Mouse (Mus musculus) embryonic facial prominence, embryonic 11.5 days (tissue): Measurements from ENCODE around the gene Plcb3. TPM values are rescaled to one million over a fixed set of nuclear protein-coding genes. Genes with fewer than 3 reads are reported as not detected.

Experiments
- ATAC-seq: fragments of 200-750 bp; cut with Nextera tagmentation; replicated peaks from 2 replicates; pipeline ENCODE4 v1.8.0; 2017; ENCODE audit warnings: low read depth; ENCODE audit not compliant: insufficient number of reproducible peaks, low FRiP score, low TSS enrichment
- DNase-seq: peaks from one replicate; pipeline ENCODE4 v3.0.0-alpha.2; 2015; ENCODE audit warnings: low spot score
- H3K27ac ChIP-seq: fragments of 300-500 bp; sonication (generic); replicated peaks from 2 replicates; pipeline ENCODE4 v1.5.1; 2014; ENCODE audit warnings: mild to moderate bottlenecking, low read depth, low read length, control low read depth
- H3K27me3 ChIP-seq: fragments of 300-500 bp; sonication (generic); 2 replicates; pipeline ENCODE4 v1.6.1; 2014; ENCODE audit warnings: mild to moderate bottlenecking, low read length, moderate library complexity, mixed read lengths; ENCODE audit not compliant: control insufficient read depth, insufficient read depth
- H3K36me3 ChIP-seq: fragments of 300-500 bp; sonication (generic); replicated peaks from 2 replicates; pipeline ENCODE4 v1.6.1; 2014; ENCODE audit warnings: low read depth, mild to moderate bottlenecking, low read length, moderate library complexity, mixed read lengths; ENCODE audit not compliant: control insufficient read depth, insufficient read depth
- H3K4me1 ChIP-seq: fragments of 300-500 bp; sonication (generic); 2 replicates; pipeline ENCODE4 v1.6.1; 2014; ENCODE audit warnings: low read length, mixed read lengths; ENCODE audit not compliant: control insufficient read depth, insufficient read depth
- H3K4me2 ChIP-seq: fragments of 300-500 bp; sonication (generic); 2 replicates; pipeline ENCODE4 v1.6.1; 2014; ENCODE audit warnings: low read depth, mild to moderate bottlenecking, control low read depth, low read length, moderate library complexity
- H3K4me3 ChIP-seq: fragments of 300-500 bp; sonication (generic); 2 replicates; pipeline ENCODE4 v1.5.1; 2014; ENCODE audit warnings: low read depth, low read length, control low read depth
- H3K9ac ChIP-seq: fragments of 300-500 bp; sonication (generic); replicated peaks from 2 replicates; pipeline ENCODE4 v1.6.1; 2014; ENCODE audit warnings: mild to moderate bottlenecking, control low read depth, low read length
- H3K9me3 ChIP-seq: fragments of 300-500 bp; sonication (generic); replicated peaks from 2 replicates; pipeline ENCODE4 v1.6.1; 2016; ENCODE audit warnings: mild to moderate bottlenecking, low read length, inconsistent platforms, mixed read lengths; ENCODE audit not compliant: control insufficient read depth
- WGBS: fragments of 180-500 bp; shearing (Covaris S2); extraction: QIAGEN DNeasy Blood & Tissue Kit; methylation state at CpG from one replicate; pipeline ENCODE4 v1.1.7; 2014; 5-methylcytosine and 5-hydroxymethylcytosine counted together
- polyA plus RNA-seq: library from polyadenylated mRNA; unstranded; fragments of >200 nt; fragmentation: Nextera tagmentation; extraction: Ambion mirVana; gene quantifications from 2 replicates; pipeline ENCODE4 v1.2.1, GENCODE M21; 2014

Plcb3 gene
- polyA plus RNA-seq, 1 experiment from 2014 or later, result 22.6 TPM

DNA sequence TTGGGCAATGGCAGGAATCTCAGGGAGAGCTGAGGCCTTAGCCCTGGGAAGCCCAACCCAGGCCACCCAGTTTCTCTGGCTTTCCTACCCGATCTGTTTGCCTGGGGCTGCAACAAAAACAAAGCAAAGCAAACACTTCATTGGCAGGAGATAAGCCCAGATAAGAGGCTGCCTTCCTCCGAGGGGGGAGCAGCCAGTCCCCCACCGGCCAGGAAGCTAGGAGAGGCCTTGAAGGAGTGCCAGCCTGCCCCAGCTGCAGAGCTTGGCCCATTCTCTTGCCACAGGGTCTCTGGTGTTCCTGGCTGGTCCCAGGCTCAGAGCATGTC is 23.6 kb downstream of the Plcb3 start:
- Histone ChIP-seq H3K4me1 (peaks cover 6% of the 10 kb centered on the region), H3K4me3 (0 out of 2 replicates have a peak overlapping the region, but pooled peaks have one; percentile 44), H3K9ac (0 out of 2 replicates have a peak overlapping the region, but pooled peaks have one; percentile 28), H3K4me2 (peak overlapping the region; percentile 94), H3K27me3 (no peaks in the 10 kb centered on the region), H3K36me3 (peaks cover 3% of the 10 kb centered on the region), H3K27ac (peak overlapping the region; percentile 91; the same call in 1 of the 2 replicates), H3K9me3 (no peaks in the 10 kb centered on the region)
- ATAC-seq (no peak), DNase-seq (no peak)
- WGBS, result 23% methylated on average over 3 of the region's 3 CpGs

DNA sequence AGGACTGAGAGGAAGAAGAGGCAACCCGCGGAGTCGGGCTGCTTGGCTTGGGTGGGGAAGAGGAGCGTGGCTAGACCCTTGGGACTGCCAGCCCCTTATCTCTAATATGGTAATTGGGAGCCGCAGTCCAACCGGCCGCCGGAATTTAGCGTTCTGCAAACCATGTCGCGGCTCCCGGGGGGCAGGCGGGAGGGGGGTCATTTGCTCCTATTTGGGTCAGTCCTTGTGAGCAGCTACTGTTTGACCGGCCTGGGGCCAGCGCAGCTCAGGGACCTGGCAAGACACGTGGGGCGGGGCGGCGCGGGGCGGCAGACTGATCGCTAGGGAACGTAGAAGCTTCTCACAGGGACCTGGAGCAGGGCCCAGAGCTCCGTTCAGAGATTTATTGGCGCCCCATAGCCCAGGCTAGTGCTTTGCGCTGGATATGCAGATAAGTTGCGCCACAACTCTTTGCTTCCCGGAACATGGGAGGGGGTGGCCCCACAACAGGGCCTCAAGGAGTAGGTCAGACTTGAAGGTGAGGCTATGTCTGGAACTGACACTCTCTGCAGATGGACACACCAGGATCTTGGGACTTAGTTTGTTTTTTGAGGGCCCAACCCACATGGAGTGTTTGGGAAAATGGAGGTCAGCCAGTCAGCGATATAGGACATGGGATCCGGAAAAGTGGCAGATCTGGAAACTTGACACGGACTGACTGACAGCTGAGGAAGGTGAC is 24.1 kb downstream of the Plcb3 start:
- 2% methylated on average over 31 of the region's 31 CpGs for WGBS
- DNase-seq (peak; percentile 28), ATAC-seq (0 out of 2 replicates have a peak, but pooled peaks have one; percentile 6)
- H3K4me2 ChIP-seq, result peak overlapping the region; percentile 94
- peaks cover 6% of the 10 kb centered on the region for H3K4me1 ChIP-seq
- H3K9me3 ChIP-seq, result no peaks in the 10 kb centered on the region
- H3K9ac ChIP-seq, result peak overlapping the region; percentile 74
- H3K27ac ChIP-seq, result peak overlapping the region; percentile 91
- peak overlapping the region; percentile 44 for H3K4me3 ChIP-seq
- H3K27me3 ChIP-seq, result no peaks in the 10 kb centered on the region
- peaks cover 3% of the 10 kb centered on the region for H3K36me3 ChIP-seq

DNA sequence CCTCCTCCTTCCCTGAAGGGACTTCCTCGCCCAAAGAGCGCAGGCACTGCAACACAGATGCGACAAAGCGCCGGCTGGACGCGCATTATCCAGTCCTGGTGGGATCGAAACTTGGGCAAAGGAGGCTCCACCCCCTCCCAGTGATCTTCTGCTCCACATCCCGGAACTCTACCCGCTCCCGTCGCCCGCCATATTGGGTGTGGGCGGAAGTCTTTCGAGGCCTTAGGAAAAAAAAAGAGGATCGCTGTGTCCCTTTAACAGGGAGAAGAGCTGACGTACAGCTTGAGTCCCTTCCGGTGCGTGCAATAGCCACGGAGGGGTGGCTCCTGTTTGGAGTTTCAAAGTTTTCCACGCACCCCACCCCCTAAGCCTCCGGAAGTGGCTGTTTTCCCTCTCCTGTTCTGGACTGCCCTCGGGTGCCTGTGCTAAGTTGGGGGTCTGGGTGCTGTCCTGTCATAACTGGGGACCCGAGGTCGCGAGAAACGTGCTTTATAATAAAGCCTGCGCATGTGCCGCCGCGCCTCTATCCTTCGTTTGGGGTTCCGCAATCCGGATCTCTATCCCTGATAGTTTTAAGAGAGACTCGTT is 24.8 kb downstream of the Plcb3 start:
- H3K27ac ChIP-seq, result peak overlapping the region; percentile 91
- peak overlapping the region; percentile 44 for H3K4me3 ChIP-seq
- H3K9me3 ChIP-seq, result no peaks in the 10 kb centered on the region
- under 1% methylated on average over 35 of the region's 35 CpGs for WGBS
- H3K4me2 ChIP-seq, result peak overlapping the region; percentile 94
- H3K4me1 ChIP-seq, result peaks cover 6% of the 10 kb centered on the region
- no peaks in the 10 kb centered on the region for H3K27me3 ChIP-seq
- H3K9ac ChIP-seq, result peak overlapping the region; percentile 74
- DNase-seq (peak; percentile 95), ATAC-seq (peak; percentile 75)
- H3K36me3 ChIP-seq, result peaks cover 3% of the 10 kb centered on the region

DNA sequence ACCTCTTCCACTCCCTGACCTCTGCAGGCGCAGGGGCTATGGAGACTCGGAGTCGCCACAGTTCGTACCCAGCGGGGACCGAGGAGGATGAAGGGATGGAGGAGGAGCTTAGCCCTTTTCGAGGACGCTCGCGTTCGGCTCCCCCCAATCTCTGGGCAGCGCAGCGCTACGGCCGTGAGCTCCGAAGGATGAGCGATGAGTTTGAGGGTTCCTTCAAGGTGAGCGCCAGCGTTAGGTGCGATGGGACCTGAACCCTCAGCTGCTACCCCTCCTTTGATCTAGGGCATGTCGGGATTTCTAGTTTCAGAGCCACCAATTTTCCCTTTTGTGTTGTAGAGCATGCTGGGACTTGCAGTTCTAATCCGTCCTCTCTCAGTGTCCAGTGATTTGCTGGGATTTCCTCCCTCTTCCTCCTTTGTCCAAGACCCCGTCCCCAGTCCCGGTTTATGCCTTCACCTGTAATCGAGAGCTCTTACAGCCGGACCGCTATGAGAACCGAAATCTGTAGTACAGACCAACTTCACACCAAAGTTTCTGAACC is 25.6 kb downstream of the Plcb3 start:
- peak overlapping the region; percentile 74 for H3K9ac ChIP-seq
- peak overlapping the region; percentile 91 for H3K27ac ChIP-seq
- H3K4me2 ChIP-seq, result peak overlapping the region; percentile 94
- peak; percentile 80 for DNase-seq
- peak overlapping the region; percentile 44 for H3K4me3 ChIP-seq
- H3K4me1 ChIP-seq, result peaks cover 6% of the 10 kb centered on the region
- H3K9me3 ChIP-seq, result no peaks in the 10 kb centered on the region
- H3K36me3 ChIP-seq, result peaks cover 2% of the 10 kb centered on the region
- peak; percentile 55 for ATAC-seq
- no peaks in the 10 kb centered on the region for H3K27me3 ChIP-seq
- WGBS, result under 1% methylated on average over 28 of the region's 28 CpGs

DNA sequence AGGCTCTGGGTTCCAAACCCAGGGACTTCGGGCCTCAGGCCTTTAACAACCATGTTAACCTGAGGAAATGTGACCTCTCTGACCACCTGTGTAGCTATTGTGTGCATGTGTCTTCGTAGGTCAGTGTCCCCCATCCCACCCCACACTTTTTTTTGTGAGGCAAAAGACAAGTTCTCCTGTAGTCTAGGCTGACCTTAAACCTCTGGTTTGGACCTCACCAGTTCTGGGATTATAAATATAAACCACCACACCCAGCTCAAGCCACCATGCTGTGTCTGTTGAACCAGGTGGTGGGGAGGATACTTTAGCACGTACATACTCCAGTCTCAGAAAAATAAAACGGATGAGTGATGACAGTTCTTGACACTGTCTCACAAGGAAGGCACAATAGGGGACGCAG is 26.3 kb downstream of the Plcb3 start:
- Histone ChIP-seq H3K27ac (0 out of 2 replicates have a peak overlapping the region, but pooled peaks have one; percentile 64), H3K27me3 (no peaks in the 10 kb centered on the region)
- WGBS, result 56% methylated on average over 5 of the region's 5 CpGs

DNA sequence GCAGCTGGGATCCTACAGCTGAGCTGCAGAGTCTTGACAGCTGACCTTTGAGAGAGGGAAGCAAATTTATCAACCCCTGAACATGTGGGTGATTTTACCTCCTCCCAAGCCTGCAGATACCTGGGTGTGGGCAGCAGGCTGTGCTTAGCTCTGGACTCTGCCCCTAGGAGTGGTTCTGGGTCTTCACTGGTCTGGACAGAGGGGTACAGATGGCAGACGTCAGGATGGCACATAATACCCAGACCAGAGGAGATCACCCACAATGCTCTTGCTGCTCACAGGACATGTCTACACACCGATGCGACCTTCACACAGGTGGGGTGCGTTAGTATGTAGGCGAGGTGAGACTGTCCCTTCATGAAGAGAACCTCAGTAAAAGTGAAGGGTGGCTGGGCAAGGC is 26.7 kb downstream of the Plcb3 start:
- H3K9me3 ChIP-seq, result no peaks in the 10 kb centered on the region
- H3K4me3 ChIP-seq, result no peak overlapping the region
- no peak for ATAC-seq
- DNase-seq, result no peak
- H3K9ac ChIP-seq, result no peak overlapping the region
- no peak overlapping the region for H3K27ac ChIP-seq
- H3K4me2 ChIP-seq, result no peak overlapping the region
- H3K4me1 ChIP-seq, result peaks cover 6% of the 10 kb centered on the region
- 90% methylated on average over 5 of the region's 5 CpGs for WGBS
- no peaks in the 10 kb centered on the region for H3K27me3 ChIP-seq
- no peaks in the 10 kb centered on the region for H3K36me3 ChIP-seq

More for the DNA sequence above, 26.3 kb downstream of the Plcb3 start:
- Histone ChIP-seq H3K36me3 (no peaks in the 10 kb centered on the region), H3K4me1 (peaks cover 6% of the 10 kb centered on the region), H3K9ac (peak overlapping the region; percentile 74), H3K4me2 (peak overlapping the region; percentile 94), H3K4me3 (peak overlapping the region; percentile 44; the same call in 1 of the 2 replicates), H3K9me3 (no peaks in the 10 kb centered on the region)
- DNase-seq (no peak), ATAC-seq (no peak)

DNA sequence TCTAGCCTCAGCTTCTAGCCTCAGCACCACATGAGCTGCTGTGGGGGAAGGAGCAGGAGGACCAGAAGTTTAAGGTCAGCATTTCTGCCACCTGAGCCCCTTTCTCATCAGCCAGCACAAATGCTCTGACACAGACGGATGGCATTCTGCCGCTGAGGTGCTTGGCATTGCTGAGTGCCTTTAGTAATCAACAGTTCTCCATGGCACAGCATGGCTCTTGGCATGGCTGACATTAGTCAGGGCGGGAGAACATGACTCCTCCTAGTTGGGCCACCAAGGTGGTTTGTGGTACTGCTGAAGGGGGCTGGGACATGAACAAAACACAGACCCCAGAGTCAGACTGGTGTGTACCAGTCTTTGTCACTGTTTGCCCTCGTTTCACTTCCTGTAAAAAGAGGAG is 28.1 kb downstream of the Plcb3 start:
- DNase-seq, result no peak
- H3K9ac ChIP-seq, result no peak overlapping the region
- WGBS, result 83% methylated on average over 4 of the region's 4 CpGs

DNA sequence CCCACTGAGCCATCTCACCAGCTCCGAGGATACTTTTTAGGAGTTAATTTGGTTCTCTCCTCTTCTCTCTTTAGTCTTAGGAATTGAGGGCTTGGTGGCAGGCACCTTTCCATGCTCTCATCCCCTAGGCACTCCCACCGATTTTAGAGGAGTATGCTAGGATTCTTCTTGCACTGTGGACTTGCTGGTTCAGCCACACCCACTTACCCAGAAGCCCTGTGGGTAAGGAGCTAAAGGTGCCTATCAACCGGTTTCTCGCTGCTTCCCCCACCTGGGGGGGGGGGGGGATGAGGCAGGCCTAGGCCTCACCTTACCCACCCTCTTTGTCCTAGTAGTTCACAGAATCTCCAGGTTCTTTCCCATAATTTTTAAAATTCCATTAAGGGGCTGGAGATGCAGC is 28.5 kb downstream of the Plcb3 start:
- no peak overlapping the region for H3K4me2 ChIP-seq
- H3K36me3 ChIP-seq, result no peaks in the 10 kb centered on the region
- H3K27ac ChIP-seq, result no peak overlapping the region
- H3K4me3 ChIP-seq, result no peak overlapping the region
- no peaks in the 10 kb centered on the region for H3K27me3 ChIP-seq
- 43% methylated on average over 4 of the region's 4 CpGs for WGBS
- ATAC-seq, result no peak
- no peak for DNase-seq
- peaks cover 5% of the 10 kb centered on the region for H3K4me1 ChIP-seq
- no peaks in the 10 kb centered on the region for H3K9me3 ChIP-seq
- H3K9ac ChIP-seq, result no peak overlapping the region

More for the DNA sequence above, 28.1 kb downstream of the Plcb3 start:
- Histone ChIP-seq H3K4me2 (no peak overlapping the region), H3K36me3 (no peaks in the 10 kb centered on the region), H3K27ac (no peak overlapping the region), H3K9me3 (no peaks in the 10 kb centered on the region), H3K4me1 (peaks cover 6% of the 10 kb centered on the region), H3K4me3 (no peak overlapping the region), H3K27me3 (no peaks in the 10 kb centered on the region)
- no peak for ATAC-seq
